Mouse (Mus musculus) neural tube, embryonic 15.5 days (tissue): Measurements from ENCODE around the gene Ifitm6. TPM values are rescaled to one million over a fixed set of nuclear protein-coding genes. Genes with fewer than 3 reads are reported as not detected.
A peak's percentile ranks its signal among the peaks of the same experiment; 100 is the strongest.
"Not testable (repeated sequence)": the region's sequence is repeated elsewhere in the genome, so short reads cannot be mapped to it uniquely, and the experiment has no call there.

Experiments used
- ATAC-seq: fragments of 200-750 bp; cut with Nextera tagmentation; 2 replicates; pipeline ENCODE4 v1.8.0; 2017; ENCODE audit warnings: mild to moderate bottlenecking, moderate TSS enrichment, moderate library complexity; ENCODE audit not compliant: low FRiP score
- H3K27ac ChIP-seq: fragments of 300-500 bp; sonication (generic); replicated peaks from 2 replicates; pipeline ENCODE4 v1.5.1; 2015; ENCODE audit warnings: mild to moderate bottlenecking, inconsistent platforms
- H3K27me3 ChIP-seq: fragments of 300-500 bp; sonication (generic); replicated peaks from 2 replicates; pipeline ENCODE4 v1.6.1; 2015; ENCODE audit warnings: inconsistent platforms
- H3K36me3 ChIP-seq: fragments of 300-500 bp; sonication (generic); 2 replicates; pipeline ENCODE4 v1.6.1; 2015; ENCODE audit warnings: inconsistent platforms
- H3K4me1 ChIP-seq: fragments of 300-500 bp; sonication (generic); 2 replicates; pipeline ENCODE4 v1.6.1; 2015; ENCODE audit warnings: inconsistent platforms
- H3K4me2 ChIP-seq: fragments of 300-500 bp; sonication (generic); 2 replicates; pipeline ENCODE4 v1.6.1; 2015; ENCODE audit warnings: inconsistent platforms, mild to moderate bottlenecking, moderate library complexity
- H3K4me3 ChIP-seq: fragments of 300-500 bp; sonication (generic); replicated peaks from 2 replicates; pipeline ENCODE4 v1.5.1; 2015; ENCODE audit warnings: mild to moderate bottlenecking, inconsistent platforms
- H3K9ac ChIP-seq: fragments of 300-500 bp; sonication (generic); replicated peaks from 2 replicates; pipeline ENCODE4 v1.6.1; 2015; ENCODE audit warnings: mild to moderate bottlenecking, inconsistent platforms
- H3K9me3 ChIP-seq: fragments of 300-500 bp; sonication (generic); replicated peaks from 2 replicates; pipeline ENCODE4 v1.6.1; 2016; ENCODE audit warnings: inconsistent platforms
- WGBS: fragments of 180-500 bp; shearing (Covaris S2); methylation state at CpG from one replicate; pipeline ENCODE4 v1.1.7; 2015; ENCODE audit warnings: mixed read lengths; 5-methylcytosine and 5-hydroxymethylcytosine counted together
- polyA plus RNA-seq: library from polyadenylated mRNA; unstranded; fragments of >200 nt; fragmentation: Nextera tagmentation; extraction: Ambion mirVana; gene quantifications from 2 replicates; pipeline ENCODE4 v1.2.1, GENCODE M21; 2015

Ifitm6 gene
- 1.7 and 1.8 TPM in 2 replicates for polyA plus RNA-seq

DNA sequence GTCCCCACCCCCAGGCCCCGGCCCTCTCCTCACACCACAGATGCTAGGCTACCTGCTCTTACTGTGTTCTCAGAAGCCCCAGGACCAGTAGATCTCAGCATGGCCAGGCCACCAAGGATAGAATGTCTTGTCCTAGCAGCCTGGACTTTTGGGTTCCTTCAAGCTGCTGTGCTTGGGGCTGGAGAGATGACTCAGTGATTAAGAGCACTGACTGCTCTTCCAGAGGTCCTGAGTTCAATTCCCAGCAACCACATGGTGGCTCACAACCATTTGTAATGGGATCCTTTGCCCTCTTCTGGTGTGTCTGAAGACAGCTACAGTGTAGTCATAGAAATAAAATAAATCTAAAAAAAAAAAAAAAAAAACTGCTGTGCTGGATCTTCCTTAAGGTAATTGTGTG is at the start of gene Ifitm6:
Gene Ifitm6, minus strand, starts transcription at position 101 of the 400 bp plus-strand sequence.
- not testable (repeated sequence) for H3K27me3 ChIP-seq, ATAC-seq, H3K4me1 ChIP-seq, H3K27ac ChIP-seq, H3K4me3 ChIP-seq, H3K36me3 ChIP-seq, H3K9ac ChIP-seq, H3K4me2 ChIP-seq, H3K9me3 ChIP-seq
- WGBS: 92% methylated on average over 1 of the region's 1 CpGs

- Histone ChIP-seq H3K27me3 (no peaks in the 10 kb centered on the region), H3K27ac (no peak overlapping the region), H3K9ac (no peak overlapping the region), H3K9me3 (no peaks in the 10 kb centered on the region), H3K36me3 (peaks cover 46% of the 10 kb centered on the region), H3K4me1 (peaks cover 29% of the 10 kb centered on the region), H3K4me3 (no peak overlapping the region), H3K4me2 (no peak overlapping the region)
- ATAC-seq: no peak
- 93% methylated on average over 7 of the region's 7 CpGs for WGBS
Measured at GRCm38 (mm10) chr7:141064576-141064975, 46.9 kb upstream of the Ifitm6 start.

GRCm38 (mm10) chr7:141064175-141064574 is 46.5 kb upstream of the Ifitm6 start:
- no peaks in the 10 kb centered on the region for H3K27me3 ChIP-seq
- H3K36me3 ChIP-seq: peaks cover 46% of the 10 kb centered on the region
- no peaks in the 10 kb centered on the region for H3K9me3 ChIP-seq
- H3K9ac ChIP-seq: no peak overlapping the region
- H3K4me1 ChIP-seq: peaks cover 31% of the 10 kb centered on the region
- 87% methylated on average over 7 of the region's 7 CpGs for WGBS
- no peak overlapping the region for H3K4me2 ChIP-seq
- no peak overlapping the region for H3K27ac ChIP-seq
- ATAC-seq: no peak
- H3K4me3 ChIP-seq: no peak overlapping the region

GRCm38 (mm10) chr7:141063353-141063752 is 45.6 kb upstream of the Ifitm6 start:
- no peak overlapping the region for H3K27ac ChIP-seq
- H3K27me3 ChIP-seq: no peaks in the 10 kb centered on the region
- H3K4me1 ChIP-seq: peaks cover 39% of the 10 kb centered on the region
- WGBS: 92% methylated on average over 3 of the region's 3 CpGs
- no peak overlapping the region for H3K4me2 ChIP-seq
- no peak overlapping the region for H3K4me3 ChIP-seq
- no peak for ATAC-seq
- H3K9ac ChIP-seq: no peak overlapping the region
- H3K36me3 ChIP-seq: peaks cover 44% of the 10 kb centered on the region
- H3K9me3 ChIP-seq: no peaks in the 10 kb centered on the region

DNA sequence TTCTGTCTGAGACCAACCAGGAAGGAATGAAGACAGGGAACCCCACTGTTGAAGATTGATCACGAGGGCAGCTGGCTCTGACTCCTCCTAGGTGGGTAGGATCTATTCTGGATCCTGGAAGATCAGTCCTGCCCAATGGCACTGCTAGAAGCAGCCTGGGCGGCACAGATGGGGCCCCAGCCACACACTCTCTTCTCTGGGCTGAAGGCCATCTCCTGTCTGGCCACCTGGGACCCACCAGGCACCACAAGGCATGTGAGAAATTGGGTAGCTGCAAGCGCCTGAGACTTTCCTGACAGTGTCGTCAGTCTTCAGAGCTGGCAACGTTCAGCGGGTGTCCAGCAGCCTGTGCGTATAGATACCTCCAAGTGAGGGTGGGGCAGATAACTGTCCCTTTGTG is 44.8 kb upstream of the Ifitm6 start:
- peak overlapping the region; percentile 72 for H3K4me2 ChIP-seq
- H3K27ac ChIP-seq: 0 out of 2 replicates have a peak overlapping the region, but pooled peaks have one; percentile 6
- peak overlapping the region; percentile 85; the same call in 1 of the 2 replicates for H3K4me3 ChIP-seq
- H3K4me1 ChIP-seq: peaks cover 39% of the 10 kb centered on the region
- H3K36me3 ChIP-seq: peaks cover 35% of the 10 kb centered on the region
- no peak for ATAC-seq
- H3K9ac ChIP-seq: peak overlapping the region; percentile 98; the same call in 1 of the 2 replicates
- WGBS: 70% methylated on average over 7 of the region's 7 CpGs
- H3K9me3 ChIP-seq: no peaks in the 10 kb centered on the region
- no peaks in the 10 kb centered on the region for H3K27me3 ChIP-seq

GRCm38 (mm10) chr7:141061269-141061692 is 43.6 kb upstream of the Ifitm6 start:
- H3K4me1 ChIP-seq: peaks cover 39% of the 10 kb centered on the region
- H3K27ac ChIP-seq: peak overlapping the region; percentile 92
- H3K9me3 ChIP-seq: no peaks in the 10 kb centered on the region
- peak overlapping the region; percentile 98 for H3K9ac ChIP-seq
- H3K4me3 ChIP-seq: peak overlapping the region; percentile 85
- peak; percentile 56; the same call in 1 of the 2 replicates for ATAC-seq
- H3K36me3 ChIP-seq: peaks cover 28% of the 10 kb centered on the region
- H3K27me3 ChIP-seq: no peaks in the 10 kb centered on the region
- WGBS: under 1% methylated on average over 37 of the region's 37 CpGs
- peak overlapping the region; percentile 72 for H3K4me2 ChIP-seq

DNA sequence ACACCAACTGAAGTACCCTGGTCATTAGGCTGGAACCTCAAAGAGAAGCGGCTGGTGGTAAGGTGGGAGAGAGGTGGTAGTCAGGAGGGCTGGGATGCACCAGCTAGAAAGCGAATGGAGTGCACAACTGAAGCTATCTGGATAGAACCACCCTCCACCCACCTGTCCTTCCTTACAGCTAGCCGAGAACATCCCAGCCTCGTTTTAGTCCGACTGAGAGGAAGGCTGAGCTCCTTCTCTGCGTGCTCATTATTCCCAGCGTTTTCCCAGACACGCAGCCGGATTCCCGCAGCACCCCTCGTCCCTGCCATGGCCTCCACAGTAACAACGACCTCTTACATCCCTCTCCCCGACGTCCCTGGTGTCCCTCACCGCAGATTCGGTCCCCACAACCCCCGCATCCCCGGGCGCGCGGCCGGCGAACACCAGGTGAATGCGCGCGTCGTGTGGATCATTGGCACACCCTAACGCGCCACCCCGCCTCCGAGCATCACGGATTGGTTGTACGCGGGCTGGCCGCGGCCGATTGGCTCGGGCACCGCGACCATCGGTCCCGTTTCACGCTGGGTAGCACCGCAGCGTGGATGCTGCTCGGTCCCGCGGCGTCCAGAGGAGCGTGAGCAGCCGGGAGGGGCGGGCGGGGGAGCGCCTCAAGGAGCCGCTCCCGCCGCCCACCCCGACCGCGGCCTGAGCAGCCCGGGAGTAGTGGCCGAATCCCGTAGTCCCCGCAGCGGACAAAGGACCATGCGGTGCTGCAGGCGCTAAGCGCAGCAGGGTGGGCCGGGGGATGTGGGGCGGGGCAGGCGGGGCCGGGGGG is 42.9 kb upstream of the Ifitm6 start, which contains the start of gene B4galnt4:
Gene B4galnt4, plus strand, starts transcription at position 679 of the 817 bp plus-strand sequence.
- Histone ChIP-seq H3K36me3 (peaks cover 25% of the 10 kb centered on the region), H3K27me3 (no peaks in the 10 kb centered on the region), H3K9ac (peak within 1 kb of the TSS; percentile 98), H3K4me2 (peak within 1 kb of the TSS; percentile 72), H3K27ac (peak within 1 kb of the TSS; percentile 92), H3K9me3 (no peaks in the 10 kb centered on the region), H3K4me3 (peak within 1 kb of the TSS; percentile 85), H3K4me1 (peaks cover 39% of the 10 kb centered on the region)
- WGBS: 1% methylated on average over 70 of the region's 72 CpGs
- ATAC-seq: peak; percentile 99

DNA sequence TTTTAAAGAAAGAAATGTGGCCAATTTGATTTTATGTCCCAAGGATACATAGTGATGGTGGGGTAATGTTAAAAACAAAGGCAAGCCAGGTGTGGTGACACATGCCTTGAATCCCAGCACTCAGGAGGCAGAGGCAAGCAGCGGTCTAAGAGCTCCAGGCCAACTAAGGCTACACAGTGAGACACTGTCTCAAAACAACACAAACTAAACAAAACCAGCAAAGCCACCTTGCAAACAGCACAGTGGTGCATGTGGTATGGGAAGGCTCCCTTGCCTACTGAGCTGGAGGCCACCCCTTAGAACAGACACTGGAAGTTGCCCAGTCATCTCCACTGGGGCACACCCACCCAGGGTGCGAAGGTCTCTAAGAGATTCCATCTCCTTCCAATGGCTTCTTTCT is 42.2 kb upstream of the Ifitm6 start:
- H3K27ac ChIP-seq: peak overlapping the region; percentile 92
- H3K27me3 ChIP-seq: no peaks in the 10 kb centered on the region
- peak overlapping the region; percentile 72 for H3K4me2 ChIP-seq
- H3K4me1 ChIP-seq: peaks cover 39% of the 10 kb centered on the region
- H3K4me3 ChIP-seq: peak overlapping the region; percentile 85
- WGBS: 60% methylated on average over 2 of the region's 2 CpGs
- H3K9me3 ChIP-seq: no peaks in the 10 kb centered on the region
- H3K9ac ChIP-seq: peak overlapping the region; percentile 98
- peak; percentile 5; the same call in 1 of the 2 replicates for ATAC-seq
- H3K36me3 ChIP-seq: peaks cover 18% of the 10 kb centered on the region

GRCm38 (mm10) chr7:141058601-141059341 is 41.0 kb upstream of the Ifitm6 start:
- Histone ChIP-seq H3K9me3 (no peaks in the 10 kb centered on the region), H3K27me3 (no peaks in the 10 kb centered on the region), H3K27ac (no peak overlapping the region), H3K9ac (no peak overlapping the region), H3K4me3 (no peak overlapping the region), H3K4me2 (no peak overlapping the region), H3K36me3 (peaks cover 7% of the 10 kb centered on the region; the same call in 1 of the 2 replicates), H3K4me1 (peaks cover 39% of the 10 kb centered on the region)
- no peak for ATAC-seq
- WGBS: 93% methylated on average over 14 of the region's 14 CpGs

GRCm38 (mm10) chr7:141057541-141057940 is 39.8 kb upstream of the Ifitm6 start:
- H3K9me3 ChIP-seq: no peaks in the 10 kb centered on the region
- H3K4me2 ChIP-seq: no peak overlapping the region
- H3K4me1 ChIP-seq: peaks cover 30% of the 10 kb centered on the region
- H3K27me3 ChIP-seq: no peaks in the 10 kb centered on the region
- no peak for ATAC-seq
- WGBS: 97% methylated on average over 1 of the region's 1 CpGs
- peaks cover 3% of the 10 kb centered on the region; the same call in 1 of the 2 replicates for H3K36me3 ChIP-seq
- no peak overlapping the region for H3K9ac ChIP-seq
- H3K4me3 ChIP-seq: no peak overlapping the region
- no peak overlapping the region for H3K27ac ChIP-seq

- Histone ChIP-seq H3K9ac (no peak overlapping the region), H3K4me2 (no peak overlapping the region), H3K27ac (no peak overlapping the region), H3K36me3 (peaks cover 3% of the 10 kb centered on the region; the same call in 1 of the 2 replicates), H3K4me3 (no peak overlapping the region), H3K4me1 (peaks cover 24% of the 10 kb centered on the region), H3K9me3 (no peaks in the 10 kb centered on the region), H3K27me3 (no peaks in the 10 kb centered on the region)
- WGBS: 90% methylated on average over 6 of the region's 6 CpGs
- ATAC-seq: no peak
Measured at GRCm38 (mm10) chr7:141056976-141057375, 39.3 kb upstream of the Ifitm6 start.
